ENCODE assay signal across 8 mouse cellular contexts in genomic region chr2:36214023-36214422, GRCm38 (mm10). TPM values are rescaled to one million over a fixed set of nuclear protein-coding genes. Genes with fewer than 3 reads are reported as not detected.
DNase-seq lines count a peak whose midpoint lies in the region; ATAC-seq lines count a peak whose summit lies in the region.

No protein-coding gene starts in this region.

- H3K9ac ChIP-seq in lung, embryonic 16.5 days (ENCODE audit: low read length), result no peak overlapping the region; the same call in 1 of the 2 replicates

- no peaks in the 10 kb centered on the region for H3K36me3 ChIP-seq in hindbrain, embryonic 10.5 days
- H3K36me3 ChIP-seq in lung, embryonic 16.5 days (ENCODE audit: control insufficient read depth, insufficient read depth, low read length), result no peaks in the 10 kb centered on the region

- DNase-seq in MN1 (ENCODE audit: low spot score), result peak; percentile 90
- peak; percentile 71 for DNase-seq in cerebellum, adult 8-10 months
- DNase-seq in hindbrain, embryonic 10.5 days (ENCODE audit: low spot score), result peak; percentile 88
- DNase-seq in layer of hippocampus, adult 9-10 months (ENCODE audit: low spot score), result peak; percentile 73
- DNase-seq in ovary, postnatal 10 days (ENCODE audit: low spot score), result peak; percentile 68
- peak; percentile 78 for DNase-seq in thymus, postnatal 0 days (ENCODE audit: low spot score)

- peak overlapping the region; percentile 54 for H3K4me2 ChIP-seq in lung, embryonic 16.5 days (ENCODE audit: low read depth, low read length)

- H3K27me3 ChIP-seq in hindbrain, embryonic 10.5 days (ENCODE audit: insufficient read depth, poor library complexity, severe bottlenecking), result peaks cover 46% of the 10 kb centered on the region
- peaks cover 19% of the 10 kb centered on the region for H3K27me3 ChIP-seq in lung, embryonic 16.5 days (ENCODE audit: control insufficient read depth, insufficient read depth, low read depth, low read length)

- ATAC-seq in frontal cortex, adult (ENCODE audit: low TSS enrichment), result peak; percentile 91
- peak; percentile 48 for ATAC-seq in lung, embryonic 16.5 days (ENCODE audit: low read depth)

- H3K27ac ChIP-seq in hindbrain, embryonic 10.5 days, result no peak overlapping the region
- H3K27ac ChIP-seq in lung, embryonic 16.5 days (ENCODE audit: low read length), result peak overlapping the region; percentile 69

- no peaks in the 10 kb centered on the region for H3K9me3 ChIP-seq in hindbrain, embryonic 10.5 days
- H3K9me3 ChIP-seq in lung, embryonic 16.5 days (ENCODE audit: control insufficient read depth, low read length), result no peaks in the 10 kb centered on the region

- H3K4me1 ChIP-seq in hindbrain, embryonic 10.5 days (replicated peaks), result peaks cover 41% of the 10 kb centered on the region
- peaks cover 54% of the 10 kb centered on the region for H3K4me1 ChIP-seq in lung, embryonic 16.5 days (replicated peaks; ENCODE audit: control insufficient read depth, insufficient read depth, low read length)

- 10% methylated on average over 8 of the region's 8 CpGs for WGBS in hindbrain, embryonic 10.5 days
- WGBS in lung, embryonic 16.5 days, result 4% methylated on average over 8 of the region's 8 CpGs

- no peak overlapping the region for H3K4me3 ChIP-seq in hindbrain, embryonic 10.5 days
- peak overlapping the region; percentile 27 for H3K4me3 ChIP-seq in lung, embryonic 16.5 days (ENCODE audit: low read length)

RNA-seq across cellular contexts. Expression of gene Ptgs1, which starts 16.2 kb away (rescaled TPM):
- 4.5 and 5.2 TPM in 2 replicates for polyA plus RNA-seq in hindbrain, embryonic 10.5 days (2016; fragmentation: Nextera tagmentation; extraction: Ambion mirVana)
- polyA plus RNA-seq in lung, embryonic 16.5 days (2015; fragmentation: Nextera tagmentation; extraction: Ambion mirVana), result 76.1 and 83.5 TPM in 2 replicates
- 9.4 and 9.6 TPM in 2 replicates for polyA plus RNA-seq in thymus, postnatal 0 days (2015; fragmentation: Nextera tagmentation; extraction: Ambion mirVana)
